Mouse (Mus musculus): Measurements from ENCODE around the gene Ncs1. TPM values are rescaled to one million over a fixed set of nuclear protein-coding genes. Genes with fewer than 3 reads are reported as not detected.

The Ncs1 gene
- polyA plus RNA-seq, 1 experiment from 2014 or later = 153 TPM

Other genes with a start within 250 kb of the Ncs1 start
- 21.6 and 28.0 TPM in 2 replicates for gene Fnbp1, start 103.8 kb upstream of the Ncs1 start, polyA plus RNA-seq (2015; fragmentation: Nextera tagmentation; extraction: Ambion mirVana)
- gene Gpr107, start 93.5 kb upstream of the Ncs1 start, polyA plus RNA-seq (2015; fragmentation: Nextera tagmentation; extraction: Ambion mirVana) = 34.9 and 37.3 TPM in 2 replicates
- gene Hmcn2, start 68.6 kb downstream of the Ncs1 start, polyA plus RNA-seq (2015; fragmentation: Nextera tagmentation; extraction: Ambion mirVana) = 0.06 and 0.32 TPM in 2 replicates
- gene Ass1, start 224.4 kb downstream of the Ncs1 start, polyA plus RNA-seq (2015; fragmentation: Nextera tagmentation; extraction: Ambion mirVana) = 12.5 and 14.8 TPM in 2 replicates

Measured in neural tube, embryonic 13.5 days (tissue).